Mouse (Mus musculus) spleen, postnatal 10 days (tissue): ENCODE measurements around the gene Smarcad1.

Source experiments
- DNase-seq, 2 experiments: peaks; one replicate each; pipeline ENCODE4 v3.0.0; 2021 to 2022; ENCODE audit warnings: low spot score in 2 of 2

Smarcad1 gene

GRCm38 (mm10) chr6:65079139-65079538 is 36.8 kb downstream of the Smarcad1 start:
- DNase-seq: no peak

- DNase-seq: no peak
Observed at GRCm38 (mm10) chr6:65114902-65115301, 72.5 kb downstream of the Smarcad1 start.

- no peak for DNase-seq
Observed at GRCm38 (mm10) chr6:65117540-65117939, 75.2 kb downstream of the Smarcad1 start.

- peak in 1 of 2 experiments; percentile 48 for DNase-seq
Observed at GRCm38 (mm10) chr6:65126074-65126726, 83.8 kb downstream of the Smarcad1 start.

- no peak for DNase-seq
Observed at GRCm38 (mm10) chr6:65132376-65132775, 90.0 kb downstream of the Smarcad1 start.

- DNase-seq: no peak
Observed at GRCm38 (mm10) chr6:65137802-65138201, 95.4 kb downstream of the Smarcad1 start.

GRCm38 (mm10) chr6:65138243-65138642 is 95.9 kb downstream of the Smarcad1 start:
- DNase-seq: no peak

- no peak for DNase-seq
Observed at GRCm38 (mm10) chr6:65140082-65140749, 97.8 kb downstream of the Smarcad1 start.

- DNase-seq: no peak
Observed at GRCm38 (mm10) chr6:65140750-65141243, 98.4 kb downstream of the Smarcad1 start.

GRCm38 (mm10) chr6:65142316-65142715 is 99.9 kb downstream of the Smarcad1 start:
- no peak for DNase-seq

- DNase-seq: peak; percentile 7 to 40
Observed at GRCm38 (mm10) chr6:65144621-65145205, 102.3 kb downstream of the Smarcad1 start, which contains the start of gene Hpgds. Gene Hpgds (minus strand): TSS chr6:65144908.

- no peak for DNase-seq
Observed at GRCm38 (mm10) chr6:65146363-65146762, 104.0 kb downstream of the Smarcad1 start.

- no peak for DNase-seq
Observed at GRCm38 (mm10) chr6:65150703-65151102, 108.3 kb downstream of the Smarcad1 start.

- no peak for DNase-seq
Observed at GRCm38 (mm10) chr6:65153570-65153969, 111.2 kb downstream of the Smarcad1 start.

- no peak for DNase-seq
Observed at GRCm38 (mm10) chr6:65157042-65157441, 114.7 kb downstream of the Smarcad1 start.

GRCm38 (mm10) chr6:65159381-65159942 is 117.1 kb downstream of the Smarcad1 start:
- no peak for DNase-seq

GRCm38 (mm10) chr6:65164137-65164536 is 121.8 kb downstream of the Smarcad1 start:
- no peak for DNase-seq

GRCm38 (mm10) chr6:65164977-65165376 is 122.6 kb downstream of the Smarcad1 start:
- DNase-seq: no peak
